Mouse (Mus musculus): ENCODE results near the gene Isy1.

Isy1 gene

DNA sequence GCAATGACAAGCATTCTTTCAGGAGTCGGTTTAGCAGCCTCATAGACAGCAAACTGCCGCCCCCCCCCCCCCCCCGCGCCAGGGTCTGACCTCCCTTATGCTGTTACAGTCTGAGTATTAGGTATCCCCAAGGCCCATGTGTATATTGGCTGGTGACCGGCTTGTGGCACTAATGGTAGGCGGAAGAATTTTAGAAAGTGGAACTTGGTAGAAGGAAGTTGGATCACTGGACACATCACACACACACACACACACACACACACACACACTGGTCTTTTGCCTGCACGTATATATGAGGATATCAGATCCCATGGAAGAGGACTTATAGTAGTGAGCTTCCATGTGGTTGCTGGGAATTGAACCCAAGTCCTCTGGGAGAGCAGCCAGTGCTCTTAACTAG, 36.1 kb downstream of the Isy1 start:
- no peaks in the 10 kb centered on the region; the same call in 1 of the 2 replicates for H3K36me3 ChIP-seq (ENCODE audit: control insufficient read depth, insufficient read depth, low read length, poor library complexity, severe bottlenecking)
- no peak for DNase-seq (ENCODE audit: low read depth, low spot score)

DNA sequence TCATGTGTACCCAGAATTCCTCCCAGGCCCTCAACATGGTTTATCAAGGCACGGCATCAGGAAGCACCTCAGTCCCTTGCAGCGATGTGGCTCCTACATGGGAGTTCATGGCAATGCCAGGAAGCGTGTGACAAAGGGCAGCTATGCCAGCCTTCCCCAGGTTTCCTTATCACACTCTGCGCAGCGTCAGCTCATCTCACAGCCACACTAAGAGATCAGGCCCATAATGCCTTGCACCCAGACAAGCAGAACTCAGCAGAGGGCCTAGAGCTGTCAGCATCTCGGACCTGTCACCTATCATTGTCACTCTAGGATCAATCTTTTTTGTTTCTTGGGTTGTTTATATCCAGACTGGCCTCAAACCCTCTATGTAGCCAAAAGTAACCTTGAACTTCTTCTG, 39.0 kb downstream of the Isy1 start:
- Histone ChIP-seq H3K27me3 (ENCODE audit: control insufficient read depth, insufficient read depth, low read length, poor library complexity, severe bottlenecking) (no peaks in the 10 kb centered on the region), H3K36me3 (ENCODE audit: control insufficient read depth, insufficient read depth, low read length, poor library complexity, severe bottlenecking) (no peaks in the 10 kb centered on the region)
- DNase-seq (ENCODE audit: low read depth, low spot score) = no peak

More for the DNA sequence above, 36.1 kb downstream of the Isy1 start:
- no peaks in the 10 kb centered on the region for H3K27me3 ChIP-seq (ENCODE audit: control insufficient read depth, insufficient read depth, low read length, poor library complexity, severe bottlenecking)

DNA sequence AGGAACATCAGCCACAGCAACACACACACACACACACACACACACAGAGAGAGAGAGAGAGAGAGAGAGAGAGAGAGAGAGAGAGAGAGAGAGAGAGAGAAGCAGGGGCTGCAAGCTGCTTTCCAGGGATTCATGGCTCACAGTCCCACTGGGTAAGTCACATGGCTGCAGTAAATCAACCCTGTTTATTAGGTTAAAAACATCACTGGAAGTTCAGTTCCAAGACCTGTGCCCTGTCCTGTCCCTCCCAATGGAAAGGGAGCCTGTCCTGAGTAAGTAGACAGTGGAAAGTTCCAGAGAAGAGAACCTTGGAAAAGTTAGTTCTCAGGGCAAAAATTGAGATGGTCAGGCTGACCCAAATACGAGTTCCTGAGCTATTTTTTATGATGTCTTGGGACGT, 41.3 kb downstream of the Isy1 start:
- DNase-seq (ENCODE audit: low read depth, low spot score) = no peak

DNA sequence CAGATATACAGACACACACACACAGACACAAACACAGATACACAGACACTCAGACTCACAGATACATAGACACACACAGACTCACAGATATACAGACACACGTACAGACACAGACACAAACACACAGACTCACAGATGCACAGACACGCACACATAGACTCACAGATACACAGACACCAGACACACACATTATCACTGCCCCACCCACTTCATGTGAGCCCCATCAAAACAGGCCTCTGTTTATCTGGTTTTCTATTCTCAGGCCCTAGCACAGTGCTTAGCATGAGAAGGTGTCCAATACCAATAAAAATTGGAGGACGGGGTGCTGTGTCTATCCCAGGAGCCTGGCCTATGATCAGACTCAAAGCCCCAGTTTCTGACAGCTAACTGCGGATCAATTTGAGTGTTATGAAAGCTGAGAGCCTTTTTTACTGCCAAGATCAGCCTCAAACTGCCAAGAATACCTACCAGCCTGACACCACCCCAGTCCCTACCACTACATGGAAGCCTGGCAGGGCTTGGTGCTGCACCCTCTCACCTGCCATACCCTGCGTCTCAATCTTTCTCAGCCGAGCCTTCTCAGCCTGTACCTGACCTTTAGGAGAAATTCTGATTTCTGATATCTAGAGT, 42.2 kb downstream of the Isy1 start:
- no peak for DNase-seq (ENCODE audit: low read depth, low spot score)
- Histone ChIP-seq H3K36me3 (ENCODE audit: control insufficient read depth, insufficient read depth, low read length, poor library complexity, severe bottlenecking) (peaks cover 4% of the 10 kb centered on the region), H3K27me3 (ENCODE audit: control insufficient read depth, insufficient read depth, low read length, poor library complexity, severe bottlenecking) (no peaks in the 10 kb centered on the region)

More for the DNA sequence above, 41.3 kb downstream of the Isy1 start:
- peaks cover 4% of the 10 kb centered on the region for H3K36me3 ChIP-seq (ENCODE audit: control insufficient read depth, insufficient read depth, low read length, poor library complexity, severe bottlenecking)
- H3K27me3 ChIP-seq (ENCODE audit: control insufficient read depth, insufficient read depth, low read length, poor library complexity, severe bottlenecking) = no peaks in the 10 kb centered on the region

DNA sequence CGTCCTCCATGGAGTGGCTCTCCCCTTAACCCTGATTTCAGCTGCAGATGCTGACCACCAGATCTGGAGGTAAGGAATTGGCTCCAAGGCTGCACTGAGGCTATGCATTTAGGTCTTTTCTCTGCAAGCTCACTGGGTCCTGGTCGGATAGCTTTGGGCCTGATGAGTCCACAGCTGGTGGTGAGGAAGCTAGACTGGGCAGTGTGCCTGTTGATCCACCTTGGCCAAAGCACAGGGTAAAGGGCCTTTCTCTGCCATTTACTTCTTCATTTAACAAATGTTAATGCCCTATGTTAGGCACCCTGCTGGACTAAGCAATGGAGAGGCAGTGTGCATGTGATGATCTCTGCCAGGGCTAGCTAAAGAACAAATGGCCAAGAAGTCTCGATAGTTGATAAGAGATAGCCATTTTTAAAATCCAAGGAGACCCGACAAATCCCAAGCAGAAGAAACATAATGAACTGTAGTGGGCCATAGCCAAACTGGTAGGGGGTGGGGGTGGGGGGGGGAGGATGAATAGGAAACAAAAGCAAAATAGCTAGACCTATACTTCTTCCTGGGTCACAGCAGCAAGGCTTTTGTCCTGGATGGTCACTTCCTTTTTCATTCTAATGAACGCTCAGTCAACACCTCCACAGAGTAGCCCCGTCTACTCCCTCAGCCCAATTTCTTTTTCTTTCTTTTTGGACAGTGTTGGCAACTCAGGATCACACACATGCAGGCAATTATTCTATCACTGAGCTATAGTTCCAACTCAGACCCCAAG, 43.0 kb downstream of the Isy1 start:
- no peaks in the 10 kb centered on the region for H3K27me3 ChIP-seq (ENCODE audit: control insufficient read depth, insufficient read depth, low read length, poor library complexity, severe bottlenecking)
- no peak for DNase-seq (ENCODE audit: low read depth, low spot score)
- peaks cover 4% of the 10 kb centered on the region for H3K36me3 ChIP-seq (ENCODE audit: control insufficient read depth, insufficient read depth, low read length, poor library complexity, severe bottlenecking)

DNA sequence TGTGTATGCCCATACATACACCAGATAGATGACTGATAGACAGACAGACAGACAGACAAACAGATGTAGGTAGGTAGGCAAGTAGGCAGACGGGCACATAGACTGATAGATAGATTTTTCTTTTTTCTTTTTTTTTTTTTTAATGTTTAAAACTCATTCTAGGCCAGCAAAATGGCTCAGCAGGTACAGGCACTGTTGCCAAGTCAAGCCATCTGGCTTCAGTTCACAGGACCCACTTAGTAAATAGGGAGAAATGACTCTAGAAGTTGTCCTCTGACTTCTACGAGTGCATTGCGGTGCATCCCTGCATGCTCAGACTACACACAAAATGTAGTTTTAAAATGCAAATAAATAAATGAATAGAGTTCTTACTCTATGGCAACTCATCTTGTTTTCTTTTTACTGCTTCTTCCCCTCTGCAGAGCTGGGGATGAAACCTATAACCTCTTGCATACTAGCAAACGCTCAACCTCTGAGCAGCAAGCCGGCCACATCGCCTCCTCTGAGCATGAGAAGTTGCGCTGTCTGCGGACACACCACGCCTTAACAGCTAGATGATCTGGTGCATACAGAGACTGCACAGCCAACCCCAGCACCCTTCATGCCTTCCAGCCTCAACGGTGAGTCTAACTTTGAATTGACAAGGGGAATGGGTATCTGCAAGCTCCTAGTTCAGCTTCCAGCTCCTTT, 44.6 kb downstream of the Isy1 start:
- Histone ChIP-seq H3K27me3 (ENCODE audit: control insufficient read depth, insufficient read depth, low read length, poor library complexity, severe bottlenecking) (no peaks in the 10 kb centered on the region), H3K36me3 (ENCODE audit: control insufficient read depth, insufficient read depth, low read length, poor library complexity, severe bottlenecking) (peaks cover 4% of the 10 kb centered on the region)
- no peak for DNase-seq (ENCODE audit: low read depth, low spot score)

DNA sequence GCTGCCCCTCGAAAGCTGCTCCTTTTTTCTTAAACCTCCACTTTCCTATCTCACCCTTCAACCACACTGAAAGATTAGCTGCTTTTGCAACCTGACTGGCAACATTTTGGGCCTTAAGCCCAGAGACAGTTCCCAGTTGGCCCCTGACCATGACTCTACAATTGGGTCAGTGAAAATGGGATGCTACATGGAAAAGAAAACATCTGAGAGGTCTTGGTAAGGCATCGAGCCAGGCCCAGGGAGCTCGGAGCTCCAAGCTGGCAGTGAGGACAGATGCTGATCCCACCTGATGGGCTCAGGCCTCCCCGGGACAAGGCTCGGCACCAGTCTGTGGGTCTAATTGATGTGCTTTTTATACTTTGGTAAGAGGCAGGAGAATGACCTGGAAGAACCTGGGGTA, 46.8 kb downstream of the Isy1 start:
- H3K36me3 ChIP-seq (ENCODE audit: control insufficient read depth, insufficient read depth, low read length, poor library complexity, severe bottlenecking) = peaks cover 4% of the 10 kb centered on the region
- DNase-seq (ENCODE audit: low read depth, low spot score) = no peak
- no peaks in the 10 kb centered on the region for H3K27me3 ChIP-seq (ENCODE audit: control insufficient read depth, insufficient read depth, low read length, poor library complexity, severe bottlenecking)

DNA sequence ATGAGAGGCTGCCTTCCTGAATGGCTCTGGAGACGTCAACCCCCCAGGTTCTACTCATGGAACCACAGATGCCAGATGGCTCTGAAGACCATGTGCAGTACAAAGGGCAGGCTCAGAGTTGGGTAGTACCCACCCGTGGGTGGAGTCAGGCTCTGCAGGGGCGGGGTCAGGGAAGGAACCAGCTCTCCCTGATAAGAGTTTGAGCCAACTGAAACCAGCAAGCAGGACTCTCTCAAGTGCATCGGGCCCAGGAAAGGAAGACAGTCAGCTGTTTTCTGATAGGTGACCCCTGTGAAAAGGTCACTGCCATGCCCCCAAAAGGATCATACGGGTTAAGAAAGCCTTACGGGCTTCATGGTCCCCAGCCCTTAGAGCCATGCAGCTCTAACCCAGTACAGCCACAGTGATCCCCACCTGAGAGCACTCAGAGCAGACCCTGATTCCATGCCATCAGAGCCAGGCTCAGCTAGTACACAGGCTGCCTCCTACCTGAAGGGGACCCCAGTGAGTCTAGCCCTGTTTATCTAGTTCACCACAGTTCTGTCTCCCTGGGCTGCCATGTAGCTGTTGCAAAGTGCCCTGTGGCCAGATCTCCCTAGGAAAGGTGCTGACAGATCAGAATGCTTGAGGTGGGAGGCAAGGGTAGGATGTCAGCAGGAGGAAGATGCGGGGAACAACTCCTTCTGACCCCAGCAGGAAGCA, 47.7 kb downstream of the Isy1 start:
- no peaks in the 10 kb centered on the region for H3K27me3 ChIP-seq (ENCODE audit: control insufficient read depth, insufficient read depth, low read length, poor library complexity, severe bottlenecking)
- DNase-seq (ENCODE audit: low read depth, low spot score) = peak; percentile 32
- H3K36me3 ChIP-seq (ENCODE audit: control insufficient read depth, insufficient read depth, low read length, poor library complexity, severe bottlenecking) = peaks cover 4% of the 10 kb centered on the region

DNA sequence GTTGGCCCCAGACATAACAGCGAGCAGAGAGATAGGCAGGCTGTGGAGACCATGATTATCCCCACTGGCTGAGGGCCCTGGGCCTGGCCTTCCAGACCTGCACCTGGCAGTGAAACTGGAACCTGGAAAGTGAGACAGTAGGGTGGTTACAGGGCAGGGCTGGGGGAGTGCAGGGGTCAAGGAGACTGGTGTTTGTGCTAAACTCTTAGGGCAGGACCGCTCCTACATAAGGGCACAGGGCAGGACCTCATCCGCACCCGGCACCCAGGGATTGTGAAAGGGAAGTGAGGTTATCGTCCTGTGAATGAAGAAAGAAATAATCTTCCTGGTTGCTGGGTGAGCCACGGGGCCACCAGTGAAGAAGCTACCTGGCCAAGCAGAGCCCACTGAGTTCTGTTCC, 48.8 kb downstream of the Isy1 start:
- peaks cover 4% of the 10 kb centered on the region for H3K36me3 ChIP-seq (ENCODE audit: control insufficient read depth, insufficient read depth, low read length, poor library complexity, severe bottlenecking)
- no peak for DNase-seq (ENCODE audit: low read depth, low spot score)
- H3K27me3 ChIP-seq (ENCODE audit: control insufficient read depth, insufficient read depth, low read length, poor library complexity, severe bottlenecking) = no peaks in the 10 kb centered on the region

DNA sequence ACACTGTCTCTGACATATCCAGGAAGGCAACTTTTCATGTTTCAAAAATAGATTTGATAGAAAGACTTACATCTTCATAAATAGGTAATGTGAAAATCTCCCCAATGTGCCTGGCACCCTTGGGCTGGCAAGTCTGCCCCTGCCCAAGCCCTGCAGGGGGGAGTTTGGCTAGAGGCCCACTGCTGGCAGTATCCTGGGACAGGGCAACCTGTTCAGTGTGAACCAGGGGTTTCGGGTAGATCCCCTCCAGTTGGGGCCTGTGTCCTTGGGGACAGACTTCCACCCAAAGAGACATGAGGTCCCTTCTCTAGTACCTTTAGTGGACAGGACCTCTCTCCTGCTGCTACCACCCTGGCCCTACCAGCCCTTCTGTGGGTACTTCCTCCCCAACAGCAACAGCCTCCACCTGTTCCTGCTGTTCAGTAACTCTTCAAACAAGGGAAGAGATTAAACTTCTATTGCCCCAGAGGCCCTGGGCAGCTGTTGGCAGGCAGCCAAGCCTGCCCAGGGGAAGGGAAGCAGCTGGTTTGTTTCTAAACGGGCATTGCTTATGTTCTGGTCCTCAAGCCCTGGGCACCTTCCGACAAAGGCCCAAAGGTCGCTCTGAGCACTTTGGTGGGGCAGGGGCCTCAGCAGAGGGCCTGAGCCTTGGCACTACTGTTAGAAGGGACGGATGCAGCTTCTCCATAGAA, 49.6 kb downstream of the Isy1 start:
- H3K36me3 ChIP-seq (ENCODE audit: control insufficient read depth, insufficient read depth, low read length, poor library complexity, severe bottlenecking) = no peaks in the 10 kb centered on the region; the same call in 1 of the 2 replicates
- no peaks in the 10 kb centered on the region for H3K27me3 ChIP-seq (ENCODE audit: control insufficient read depth, insufficient read depth, low read length, poor library complexity, severe bottlenecking)
- DNase-seq (ENCODE audit: low read depth, low spot score) = peak; percentile 29

DNA sequence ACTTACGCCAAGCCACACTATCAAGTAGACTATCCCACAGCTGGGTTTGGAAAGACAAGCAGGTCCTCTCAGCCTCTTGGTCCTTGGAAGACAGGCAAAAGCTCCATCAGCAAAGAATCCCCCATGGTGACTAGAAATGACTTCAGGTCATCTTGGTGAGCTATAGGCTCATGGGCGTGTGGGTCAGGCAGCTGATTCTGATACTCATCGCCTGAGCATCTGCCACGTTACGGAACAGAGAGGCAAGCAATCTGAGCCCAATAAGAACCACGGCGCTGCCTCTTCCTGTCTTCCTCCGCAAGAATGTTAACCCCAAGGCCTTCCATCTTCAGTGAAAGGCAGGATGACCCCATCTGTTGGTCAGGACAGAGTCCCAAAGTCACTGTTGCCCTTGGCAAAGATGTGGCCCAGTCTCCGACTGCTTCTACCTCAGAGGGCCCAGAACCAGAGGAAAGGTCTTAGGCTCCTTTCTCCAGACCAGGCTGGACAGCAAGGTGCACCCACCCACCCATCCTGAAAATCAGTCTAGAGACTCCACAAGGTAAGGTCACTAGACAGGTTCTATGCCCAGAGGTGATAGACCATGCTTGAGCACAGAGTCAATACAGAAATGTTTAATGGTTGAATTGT, 50.2 kb downstream of the Isy1 start:
- no peaks in the 10 kb centered on the region; the same call in 1 of the 2 replicates for H3K36me3 ChIP-seq (ENCODE audit: control insufficient read depth, insufficient read depth, low read length, poor library complexity, severe bottlenecking)
- no peaks in the 10 kb centered on the region for H3K27me3 ChIP-seq (ENCODE audit: control insufficient read depth, insufficient read depth, low read length, poor library complexity, severe bottlenecking)
- no peak for DNase-seq (ENCODE audit: low read depth, low spot score)

DNA sequence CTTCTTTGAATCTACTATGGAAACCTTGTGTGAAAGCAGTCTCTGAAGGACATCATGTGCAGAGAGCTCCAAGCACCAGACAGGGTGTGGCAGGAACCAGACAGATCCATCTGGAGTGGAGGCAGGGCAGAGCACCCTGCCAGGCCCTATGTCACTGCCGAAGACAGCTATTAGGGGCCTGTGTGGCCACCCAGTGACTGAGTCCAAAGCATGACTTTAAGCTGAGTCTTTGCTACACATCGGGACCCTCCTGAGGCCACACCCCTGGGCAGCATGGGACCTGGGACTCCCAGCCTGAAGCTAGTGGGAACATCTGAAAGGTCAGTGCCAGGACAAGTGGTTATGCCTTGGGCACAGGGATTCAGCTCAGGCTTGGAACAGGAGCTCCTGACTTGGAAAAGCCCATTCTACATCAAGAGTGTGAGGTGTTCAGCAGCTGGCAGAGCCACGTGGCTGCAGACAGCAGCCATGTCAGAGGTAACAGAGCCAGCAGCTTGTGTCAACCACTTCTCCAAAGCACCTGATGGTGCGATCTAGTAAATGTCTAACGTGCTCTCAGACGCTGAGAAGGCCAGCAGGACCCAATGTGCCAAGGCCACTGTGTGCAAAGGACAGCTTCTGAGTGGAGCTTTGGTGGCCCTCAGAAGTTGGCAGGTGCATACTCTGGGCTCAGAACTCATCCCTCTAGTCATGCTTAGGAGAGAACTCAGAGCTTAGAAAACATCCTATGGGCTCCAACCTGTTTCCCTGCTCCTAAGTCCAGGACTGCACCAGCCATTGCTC, 51.3 kb downstream of the Isy1 start:
- no peak for DNase-seq (ENCODE audit: low read depth, low spot score)
- Histone ChIP-seq H3K27me3 (ENCODE audit: control insufficient read depth, insufficient read depth, low read length, poor library complexity, severe bottlenecking) (no peaks in the 10 kb centered on the region), H3K36me3 (ENCODE audit: control insufficient read depth, insufficient read depth, low read length, poor library complexity, severe bottlenecking) (no peaks in the 10 kb centered on the region)

DNA sequence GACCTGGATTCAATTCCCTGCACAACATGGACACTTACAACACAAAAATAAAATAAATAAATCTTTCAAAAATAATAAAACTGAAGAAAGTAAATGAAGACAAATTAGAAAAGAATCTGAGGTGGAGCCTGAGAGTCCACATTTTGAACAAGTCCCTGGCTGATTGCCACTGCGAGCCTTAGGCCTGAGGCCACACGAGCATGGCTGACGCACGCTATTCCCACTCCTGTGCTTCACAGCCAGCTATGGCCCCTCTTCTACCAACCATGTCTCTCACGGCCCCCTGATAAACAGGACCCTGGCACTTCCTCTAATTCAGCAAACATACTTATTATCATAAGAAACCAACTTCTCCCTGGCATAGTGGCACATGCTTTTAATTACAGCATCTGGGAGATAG, 52.0 kb downstream of the Isy1 start:
- H3K27me3 ChIP-seq (ENCODE audit: control insufficient read depth, insufficient read depth, low read length, poor library complexity, severe bottlenecking) = no peaks in the 10 kb centered on the region
- no peak for DNase-seq (ENCODE audit: low read depth, low spot score)
- H3K36me3 ChIP-seq (ENCODE audit: control insufficient read depth, insufficient read depth, low read length, poor library complexity, severe bottlenecking) = no peaks in the 10 kb centered on the region
